Mouse (Mus musculus) hindbrain, embryonic 15.5 days (tissue): ENCODE measurements around the gene Cxcl9. TPM values are rescaled to one million over a fixed set of nuclear protein-coding genes. Genes with fewer than 3 reads are reported as not detected.

Experiments used
- ATAC-seq: fragments of 200-750 bp; cut with Nextera tagmentation; 2 replicates; pipeline ENCODE4 v1.8.0; 2017; ENCODE audit warnings: low read depth, moderate number of reproducible peaks, moderate TSS enrichment; ENCODE audit not compliant: low FRiP score
- H3K27ac ChIP-seq: fragments of 300-500 bp; sonication (generic); replicated peaks from 2 replicates; pipeline ENCODE4 v1.5.1; 2015; ENCODE audit warnings: mild to moderate bottlenecking, inconsistent platforms
- H3K27me3 ChIP-seq: fragments of 300-500 bp; sonication (generic); 2 replicates; pipeline ENCODE4 v1.6.1; 2015; ENCODE audit warnings: control low read depth, inconsistent platforms
- H3K36me3 ChIP-seq: fragments of 300-500 bp; sonication (generic); 2 replicates; pipeline ENCODE4 v1.6.1; 2015; ENCODE audit warnings: control low read depth, inconsistent platforms
- H3K4me1 ChIP-seq: fragments of 300-500 bp; sonication (generic); replicated peaks from 2 replicates; pipeline ENCODE4 v1.6.1; 2015; ENCODE audit warnings: control low read depth, inconsistent platforms
- H3K4me2 ChIP-seq: fragments of 300-500 bp; sonication (generic); 2 replicates; pipeline ENCODE4 v1.6.1; 2015; ENCODE audit warnings: moderate library complexity, mild to moderate bottlenecking, inconsistent platforms
- H3K4me3 ChIP-seq: fragments of 300-500 bp; sonication (generic); 2 replicates; pipeline ENCODE4 v1.5.1; 2015; ENCODE audit warnings: mild to moderate bottlenecking, inconsistent platforms
- H3K9ac ChIP-seq: fragments of 300-500 bp; sonication (generic); 2 replicates; pipeline ENCODE4 v1.6.1; 2015; ENCODE audit warnings: inconsistent platforms
- H3K9me3 ChIP-seq: fragments of 300-500 bp; sonication (generic); 2 replicates; pipeline ENCODE4 v1.6.1; 2016; ENCODE audit warnings: control low read depth, inconsistent platforms
- WGBS: fragments of 180-500 bp; shearing (Covaris S2); methylation state at CpG from one replicate; pipeline ENCODE4 v1.1.7; 2015; 5-methylcytosine and 5-hydroxymethylcytosine counted together
- polyA plus RNA-seq: library from polyadenylated mRNA; unstranded; fragments of >200 nt; fragmentation: Nextera tagmentation; extraction: Ambion mirVana; gene quantifications from 2 replicates; pipeline ENCODE4 v1.2.1, GENCODE M21; 2015

Cxcl9 gene
- polyA plus RNA-seq, 1 experiment from 2014 or later, result not detected

GRCm38 (mm10) chr5:92332359-92332840, 4.5 kb upstream of the Cxcl9 start:
- H3K27me3 ChIP-seq, result no peaks in the 10 kb centered on the region
- H3K4me2 ChIP-seq, result 0 out of 2 replicates have a peak overlapping the region, but pooled peaks have one; percentile 6
- no peaks in the 10 kb centered on the region for H3K36me3 ChIP-seq
- no peaks in the 10 kb centered on the region for H3K4me1 ChIP-seq
- H3K9ac ChIP-seq, result no peak overlapping the region
- H3K27ac ChIP-seq, result no peak overlapping the region
- no peak overlapping the region for H3K4me3 ChIP-seq
- no peak for ATAC-seq
- H3K9me3 ChIP-seq, result no peaks in the 10 kb centered on the region
- 72% methylated on average over 9 of the region's 9 CpGs for WGBS

- H3K27me3 ChIP-seq, result no peaks in the 10 kb centered on the region
- no peaks in the 10 kb centered on the region for H3K36me3 ChIP-seq
- H3K4me2 ChIP-seq, result 0 out of 2 replicates have a peak within 1 kb of the TSS, but pooled peaks have one; percentile 6
- H3K9ac ChIP-seq, result no peak within 1 kb of the TSS
- H3K27ac ChIP-seq, result no peak within 1 kb of the TSS
- no peak within 1 kb of the TSS for H3K4me3 ChIP-seq
- no peak for ATAC-seq
- WGBS, result 96% methylated on average over 17 of the region's 17 CpGs
- H3K9me3 ChIP-seq, result no peaks in the 10 kb centered on the region
- no peaks in the 10 kb centered on the region for H3K4me1 ChIP-seq
Observed at GRCm38 (mm10) chr5:92331635-92332338, 3.9 kb upstream of the Cxcl9 start, which contains the start of gene Art3. Gene Art3, plus strand, starts transcription at chr5:92331827.

GRCm38 (mm10) chr5:92331122-92331521, 3.2 kb upstream of the Cxcl9 start:
- no peak for ATAC-seq
- 94% methylated on average over 12 of the region's 12 CpGs for WGBS

GRCm38 (mm10) chr5:92327367-92327766, 512 bp downstream of the Cxcl9 start:
- WGBS, result 84% methylated on average over 6 of the region's 6 CpGs
- Histone ChIP-seq H3K27ac (no peak overlapping the region), H3K36me3 (no peaks in the 10 kb centered on the region), H3K9ac (no peak overlapping the region), H3K4me1 (no peaks in the 10 kb centered on the region), H3K4me3 (no peak overlapping the region), H3K27me3 (no peaks in the 10 kb centered on the region), H3K9me3 (no peaks in the 10 kb centered on the region), H3K4me2 (no peak overlapping the region)
- no peak for ATAC-seq

More at GRCm38 (mm10) chr5:92331122-92331521, 3.2 kb upstream of the Cxcl9 start:
- Histone ChIP-seq H3K9ac (no peak overlapping the region), H3K4me2 (no peak overlapping the region), H3K4me1 (no peaks in the 10 kb centered on the region), H3K36me3 (no peaks in the 10 kb centered on the region), H3K4me3 (no peak overlapping the region), H3K27ac (no peak overlapping the region), H3K27me3 (no peaks in the 10 kb centered on the region), H3K9me3 (no peaks in the 10 kb centered on the region)

GRCm38 (mm10) chr5:92323264-92323663, 4.6 kb downstream of the Cxcl9 start:
- 86% methylated on average over 5 of the region's 5 CpGs for WGBS
- Histone ChIP-seq H3K36me3 (no peaks in the 10 kb centered on the region), H3K9ac (no peak overlapping the region)

GRCm38 (mm10) chr5:92322612-92323011, 5.3 kb downstream of the Cxcl9 start:
- H3K27ac ChIP-seq, result no peak overlapping the region
- WGBS, result 89% methylated on average over 4 of the region's 4 CpGs

More at GRCm38 (mm10) chr5:92323264-92323663, 4.6 kb downstream of the Cxcl9 start:
- H3K4me2 ChIP-seq, result no peak overlapping the region
- H3K4me1 ChIP-seq, result no peaks in the 10 kb centered on the region
- no peaks in the 10 kb centered on the region for H3K27me3 ChIP-seq
- H3K27ac ChIP-seq, result no peak overlapping the region
- no peak overlapping the region for H3K4me3 ChIP-seq
- H3K9me3 ChIP-seq, result no peaks in the 10 kb centered on the region
- ATAC-seq, result no peak

GRCm38 (mm10) chr5:92321631-92322400, 6.1 kb downstream of the Cxcl9 start:
- Histone ChIP-seq H3K4me2 (no peak overlapping the region), H3K4me3 (no peak overlapping the region), H3K27ac (no peak overlapping the region), H3K9ac (no peak overlapping the region), H3K4me1 (no peaks in the 10 kb centered on the region), H3K9me3 (no peaks in the 10 kb centered on the region), H3K27me3 (no peaks in the 10 kb centered on the region), H3K36me3 (no peaks in the 10 kb centered on the region)
- ATAC-seq, result no peak
- 84% methylated on average over 8 of the region's 8 CpGs for WGBS

More at GRCm38 (mm10) chr5:92322612-92323011, 5.3 kb downstream of the Cxcl9 start:
- Histone ChIP-seq H3K4me3 (no peak overlapping the region), H3K27me3 (no peaks in the 10 kb centered on the region), H3K9me3 (no peaks in the 10 kb centered on the region), H3K4me1 (no peaks in the 10 kb centered on the region), H3K36me3 (no peaks in the 10 kb centered on the region), H3K4me2 (no peak overlapping the region), H3K9ac (no peak overlapping the region)
- no peak for ATAC-seq

- 95% methylated on average over 14 of the region's 14 CpGs for WGBS
- Histone ChIP-seq H3K9ac (no peak overlapping the region), H3K27me3 (no peaks in the 10 kb centered on the region), H3K9me3 (no peaks in the 10 kb centered on the region), H3K27ac (no peak overlapping the region), H3K36me3 (no peaks in the 10 kb centered on the region), H3K4me3 (no peak overlapping the region), H3K4me1 (no peaks in the 10 kb centered on the region), H3K4me2 (no peak overlapping the region)
- ATAC-seq, result no peak
Observed at GRCm38 (mm10) chr5:92318596-92318995, 9.3 kb downstream of the Cxcl9 start.

- no peak for ATAC-seq
- Histone ChIP-seq H3K9ac (no peak overlapping the region), H3K4me3 (no peak overlapping the region), H3K4me1 (no peaks in the 10 kb centered on the region), H3K27ac (no peak overlapping the region), H3K4me2 (no peak overlapping the region), H3K9me3 (no peaks in the 10 kb centered on the region), H3K36me3 (no peaks in the 10 kb centered on the region), H3K27me3 (no peaks in the 10 kb centered on the region)
- 86% methylated on average over 7 of the region's 7 CpGs for WGBS
Observed at GRCm38 (mm10) chr5:92318119-92318518, 9.8 kb downstream of the Cxcl9 start.

GRCm38 (mm10) chr5:92313776-92314175, 14.1 kb downstream of the Cxcl9 start:
- Histone ChIP-seq H3K4me3 (no peak overlapping the region), H3K4me1 (peaks cover 10% of the 10 kb centered on the region), H3K9ac (no peak overlapping the region), H3K36me3 (no peaks in the 10 kb centered on the region), H3K27ac (no peak overlapping the region), H3K9me3 (no peaks in the 10 kb centered on the region), H3K4me2 (no peak overlapping the region), H3K27me3 (no peaks in the 10 kb centered on the region)
- ATAC-seq, result no peak
- WGBS, result 78% methylated on average over 7 of the region's 7 CpGs

- Histone ChIP-seq H3K9ac (no peak overlapping the region), H3K4me2 (no peak overlapping the region), H3K27ac (no peak overlapping the region), H3K4me3 (no peak overlapping the region), H3K9me3 (no peaks in the 10 kb centered on the region), H3K27me3 (no peaks in the 10 kb centered on the region), H3K36me3 (no peaks in the 10 kb centered on the region), H3K4me1 (peaks cover 16% of the 10 kb centered on the region)
- no peak for ATAC-seq
- 16% methylated on average over 13 of the region's 13 CpGs for WGBS
Observed at GRCm38 (mm10) chr5:92312046-92312715, 15.7 kb downstream of the Cxcl9 start.
